10 mouse cellular contexts compared by ENCODE assay signal in the genomic region with DNA sequence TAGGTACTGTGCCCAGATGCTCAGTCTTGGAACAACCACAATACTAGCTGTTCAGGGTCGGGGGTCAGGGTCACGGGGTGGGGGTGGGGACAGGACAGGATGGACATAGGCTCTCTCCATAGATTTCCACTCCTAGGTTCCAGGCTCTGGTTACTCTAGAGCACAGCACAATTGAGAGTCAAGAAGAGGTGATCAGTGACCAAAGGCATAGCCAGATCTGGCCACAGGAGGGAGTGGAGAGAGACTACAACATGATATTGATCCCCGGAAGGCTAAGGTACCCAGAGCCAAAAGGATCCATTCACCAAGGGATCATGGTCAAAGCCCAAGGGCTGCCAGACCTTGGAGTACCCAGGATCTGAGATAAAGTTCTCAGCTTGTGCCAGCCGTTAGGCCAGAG. TPM values are rescaled to one million over a fixed set of nuclear protein-coding genes. Genes with fewer than 3 reads are reported as not detected.
DNase-seq lines count a peak whose midpoint lies in the region; ATAC-seq and TF ChIP-seq lines count a peak whose summit lies in the region.
"Had no signal": no experiment of that assay in that cellular context is flagged by ENCODE, and none has a peak within 500 bp of the region (broad histone marks: within the 10 kb centered on the region; RNA-seq: fewer than 3 reads in every experiment).

No protein-coding gene starts in this region.

- H3K27ac ChIP-seq in hindbrain, embryonic 10.5 days, result no peak overlapping the region
- no peak overlapping the region for H3K27ac ChIP-seq in hindbrain, embryonic 11.5 days (ENCODE audit: low read depth, low read length)
- no peak overlapping the region for H3K27ac ChIP-seq in forebrain, embryonic 16.5 days (ENCODE audit: low read length)
- no peak overlapping the region for H3K27ac ChIP-seq in midbrain, embryonic 13.5 days
- H3K27ac ChIP-seq: stomach, embryonic 15.5 days had no signal

- peak overlapping the region; percentile 64 for H3K4me3 ChIP-seq in hindbrain, embryonic 10.5 days
- no peak overlapping the region for H3K4me3 ChIP-seq in hindbrain, embryonic 11.5 days (ENCODE audit: low read depth, low read length)
- H3K4me3 ChIP-seq in G1E (ENCODE audit: low read depth, low read length), result no peak overlapping the region
- peak overlapping the region; percentile 71 for H3K4me3 ChIP-seq in forebrain, embryonic 16.5 days (replicated peaks; ENCODE audit: low read length)
- H3K4me3 ChIP-seq in midbrain, embryonic 13.5 days (replicated peaks), result peak overlapping the region; percentile 72; the same call in 1 of the 2 replicates
- H3K4me3 ChIP-seq: stomach, embryonic 15.5 days had no signal

- ATAC-seq in hindbrain, embryonic 11.5 days (ENCODE audit: low FRiP score), result no peak
- ATAC-seq in G1E (ENCODE audit: extremely low read depth, insufficient number of reproducible peaks, low FRiP score, poor library complexity, severe bottlenecking), result 0 out of 2 replicates have a peak, but pooled peaks have one; percentile 19
- ATAC-seq in forebrain, embryonic 16.5 days, result no peak
- no peak for ATAC-seq in midbrain, embryonic 13.5 days
- no peak for ATAC-seq in inflammation-experienced regulatory T-cells, adult 6 months

- no peak for DNase-seq in hindbrain, embryonic 10.5 days (ENCODE audit: low spot score)
- no peak for DNase-seq in hindbrain, embryonic 11.5 days (ENCODE audit: low spot score)
- no peak for DNase-seq in G1E (ENCODE audit: low spot score)
- DNase-seq in heart, adult 9 months (ENCODE audit: low spot score in 2 of 2), result no peak
- DNase-seq in urinary bladder, postnatal 14 days (ENCODE audit: low spot score), result no peak
- DNase-seq: right cerebral cortex, postnatal 25 days had no signal

- H3K4me1 ChIP-seq in hindbrain, embryonic 10.5 days (replicated peaks), result peaks cover 67% of the 10 kb centered on the region
- peaks cover 18% of the 10 kb centered on the region for H3K4me1 ChIP-seq in hindbrain, embryonic 11.5 days (replicated peaks; ENCODE audit: control insufficient read depth, insufficient read depth, low read length)
- H3K4me1 ChIP-seq in G1E (ENCODE audit: insufficient read depth, low read depth, low read length), result peaks cover 13% of the 10 kb centered on the region
- peaks cover 42% of the 10 kb centered on the region for H3K4me1 ChIP-seq in forebrain, embryonic 16.5 days (replicated peaks; ENCODE audit: control insufficient read depth, insufficient read depth, low read length)
- H3K4me1 ChIP-seq in midbrain, embryonic 13.5 days (replicated peaks), result peaks cover 59% of the 10 kb centered on the region

- peaks cover 100% of the 10 kb centered on the region for H3K27me3 ChIP-seq in hindbrain, embryonic 10.5 days (ENCODE audit: insufficient read depth, poor library complexity, severe bottlenecking)
- H3K27me3 ChIP-seq in hindbrain, embryonic 11.5 days (ENCODE audit: control insufficient read depth, insufficient read depth, low read length), result peaks cover 80% of the 10 kb centered on the region
- H3K27me3 ChIP-seq in G1E (ENCODE audit: insufficient read depth, low read length), result peaks cover 55% of the 10 kb centered on the region
- H3K27me3 ChIP-seq in forebrain, embryonic 16.5 days (replicated peaks; ENCODE audit: control insufficient read depth, insufficient read depth, low read length), result peaks cover 21% of the 10 kb centered on the region
- peaks cover 96% of the 10 kb centered on the region for H3K27me3 ChIP-seq in midbrain, embryonic 13.5 days

- H3K4me2 ChIP-seq in hindbrain, embryonic 11.5 days (replicated peaks; ENCODE audit: low read depth, low read length), result no peak overlapping the region
- H3K4me2 ChIP-seq in forebrain, embryonic 16.5 days (ENCODE audit: low read length), result peak overlapping the region; percentile 86
- peak overlapping the region; percentile 92 for H3K4me2 ChIP-seq in midbrain, embryonic 13.5 days (replicated peaks)
- H3K4me2 ChIP-seq: stomach, embryonic 15.5 days had no signal

- 39% methylated on average over 4 of the region's 4 CpGs for WGBS in hindbrain, embryonic 10.5 days
- 40% methylated on average over 4 of the region's 4 CpGs for WGBS in hindbrain, embryonic 11.5 days
- WGBS in forebrain, embryonic 16.5 days, result 54% methylated on average over 4 of the region's 4 CpGs
- WGBS in midbrain, embryonic 13.5 days, result 56% methylated on average over 4 of the region's 4 CpGs

- H3K9me3 ChIP-seq in hindbrain, embryonic 10.5 days, result no peaks in the 10 kb centered on the region
- H3K9me3 ChIP-seq in hindbrain, embryonic 11.5 days (ENCODE audit: control insufficient read depth, low read length), result no peaks in the 10 kb centered on the region
- peaks cover 3% of the 10 kb centered on the region; the same call in 1 of the 2 replicates for H3K9me3 ChIP-seq in G1E (replicated peaks)
- H3K9me3 ChIP-seq in forebrain, embryonic 16.5 days (ENCODE audit: control insufficient read depth, low read length), result no peaks in the 10 kb centered on the region
- H3K9me3 ChIP-seq in midbrain, embryonic 13.5 days, result no peaks in the 10 kb centered on the region
- H3K9me3 ChIP-seq: stomach, embryonic 15.5 days had no signal

- no peak overlapping the region for H3K9ac ChIP-seq in hindbrain, embryonic 11.5 days (ENCODE audit: low read depth, low read length)
- H3K9ac ChIP-seq in forebrain, embryonic 16.5 days (replicated peaks; ENCODE audit: low read depth, low read length), result no peak overlapping the region; the same call in 1 of the 2 replicates
- H3K9ac ChIP-seq in midbrain, embryonic 13.5 days (replicated peaks), result no peak overlapping the region
- H3K9ac ChIP-seq: stomach, embryonic 15.5 days had no signal

- H3K36me3 ChIP-seq in hindbrain, embryonic 10.5 days, result no peaks in the 10 kb centered on the region
- no peaks in the 10 kb centered on the region for H3K36me3 ChIP-seq in hindbrain, embryonic 11.5 days (ENCODE audit: control insufficient read depth, insufficient read depth, low read length)
- no peaks in the 10 kb centered on the region for H3K36me3 ChIP-seq in G1E (replicated peaks)
- no peaks in the 10 kb centered on the region for H3K36me3 ChIP-seq in forebrain, embryonic 16.5 days (ENCODE audit: control insufficient read depth, insufficient read depth)
- no peaks in the 10 kb centered on the region for H3K36me3 ChIP-seq in midbrain, embryonic 13.5 days
- H3K36me3 ChIP-seq: stomach, embryonic 15.5 days had no signal

- no peak for TF ChIP-seq CTCF in G1E (IDR thresholded peaks at IDR 0.05; ENCODE audit: low read depth, low read length)

RNA-seq across cellular contexts. Expression of a gene that starts 1.9 kb away (rescaled TPM):
- polyA plus RNA-seq in hindbrain, embryonic 10.5 days (2016; fragmentation: Nextera tagmentation; extraction: Ambion mirVana), result 3.8 and 4.0 TPM in 2 replicates
- 1.9 and 2.8 TPM in 2 replicates for polyA plus RNA-seq in hindbrain, embryonic 11.5 days (2014; fragmentation: Nextera tagmentation; extraction: Ambion mirVana)
- total RNA-seq in G1E (2014; fragmentation: Nextera tagmentation) (not detected in 2 replicates), G1E (2017) (not detected in 2 replicates)
- polyA plus RNA-seq in G1E (2012), result not detected in 2 replicates
- polyA plus RNA-seq in forebrain, embryonic 16.5 days (2015; fragmentation: Nextera tagmentation; extraction: Ambion mirVana), result 9.8 and 11.4 TPM in 2 replicates
- 2.2 and 3.6 TPM in 2 replicates for polyA plus RNA-seq in midbrain, embryonic 13.5 days (2015; fragmentation: Nextera tagmentation; extraction: Ambion mirVana)
- polyA plus RNA-seq in inflammation-experienced regulatory T-cells, adult 6 months (2017; shearing (Covaris generic)), result not detected

RNA-seq across cellular contexts. Expression of a gene that starts 46.0 kb away (rescaled TPM):
- polyA plus RNA-seq in hindbrain, embryonic 10.5 days (2016; fragmentation: Nextera tagmentation; extraction: Ambion mirVana), result 23.1 and 28.6 TPM in 2 replicates
- 14.5 and 19.6 TPM in 2 replicates for polyA plus RNA-seq in hindbrain, embryonic 11.5 days (2014; fragmentation: Nextera tagmentation; extraction: Ambion mirVana)
- 0.29 and 62.5 TPM in 2 replicates for total RNA-seq in G1E (2014; fragmentation: Nextera tagmentation)
- 0.05 and 0.12 TPM in 2 replicates for total RNA-seq in G1E (2017)
- 0.03 TPM in 1 of 2 replicates, not detected in the other for polyA plus RNA-seq in G1E (2012)
- polyA plus RNA-seq in forebrain, embryonic 16.5 days (2015; fragmentation: Nextera tagmentation; extraction: Ambion mirVana), result 2.6 and 3.1 TPM in 2 replicates
- polyA plus RNA-seq in midbrain, embryonic 13.5 days (2015; fragmentation: Nextera tagmentation; extraction: Ambion mirVana), result 2.6 and 3.3 TPM in 2 replicates
- 1 to 10 TPM; 1.9 to 9.1 (median 5.9) TPM for polyA plus RNA-seq in inflammation-experienced regulatory T-cells, adult 6 months (2017; shearing (Covaris generic))

RNA-seq across cellular contexts. Expression of a gene that starts 51.8 kb away (rescaled TPM):
- polyA plus RNA-seq in hindbrain, embryonic 10.5 days (2016; fragmentation: Nextera tagmentation; extraction: Ambion mirVana), result 21.5 and 26.6 TPM in 2 replicates
- 25.5 and 27.0 TPM in 2 replicates for polyA plus RNA-seq in hindbrain, embryonic 11.5 days (2014; fragmentation: Nextera tagmentation; extraction: Ambion mirVana)
- total RNA-seq in G1E (2014; fragmentation: Nextera tagmentation) (116 and 137 TPM in 2 replicates), G1E (2017) (85.2 and 90.3 TPM in 2 replicates)
- polyA plus RNA-seq in G1E (2012), result 13.5 and 15.4 TPM in 2 replicates
- polyA plus RNA-seq in forebrain, embryonic 16.5 days (2015; fragmentation: Nextera tagmentation; extraction: Ambion mirVana), result 6.6 and 7.2 TPM in 2 replicates
- polyA plus RNA-seq in midbrain, embryonic 13.5 days (2015; fragmentation: Nextera tagmentation; extraction: Ambion mirVana), result 4.8 and 5.4 TPM in 2 replicates
- polyA plus RNA-seq in inflammation-experienced regulatory T-cells, adult 6 months (2017; shearing (Covaris generic)), result 10 to 100 TPM in 1 of 3 experiments, 1 to 10 TPM in 2; 8.8 to 23.4 (median 9.2) TPM

RNA-seq across cellular contexts. Expression of a gene that starts 57.8 kb away (rescaled TPM):
- 56.3 and 58.9 TPM in 2 replicates for polyA plus RNA-seq in hindbrain, embryonic 10.5 days (2016; fragmentation: Nextera tagmentation; extraction: Ambion mirVana)
- polyA plus RNA-seq in hindbrain, embryonic 11.5 days (2014; fragmentation: Nextera tagmentation; extraction: Ambion mirVana), result 43.1 and 44.2 TPM in 2 replicates
- 13.5 and 21.0 TPM in 2 replicates for total RNA-seq in G1E (2014; fragmentation: Nextera tagmentation)
- total RNA-seq in G1E (2017), result 51.5 and 54.9 TPM in 2 replicates
- polyA plus RNA-seq in G1E (2012), result 13.3 and 19.5 TPM in 2 replicates
- polyA plus RNA-seq in forebrain, embryonic 16.5 days (2015; fragmentation: Nextera tagmentation; extraction: Ambion mirVana), result 58.0 and 69.5 TPM in 2 replicates
- 53.6 and 54.5 TPM in 2 replicates for polyA plus RNA-seq in midbrain, embryonic 13.5 days (2015; fragmentation: Nextera tagmentation; extraction: Ambion mirVana)
- 10 to 100 TPM; 25.4 to 39.8 (median 38.8) TPM for polyA plus RNA-seq in inflammation-experienced regulatory T-cells, adult 6 months (2017; shearing (Covaris generic))

Comparison
In these comparisons a context has a peak if more than half of its experiments do, and no peak if none do; other contexts are left out.
1. H3K4me3 ChIP-seq: peak in hindbrain, embryonic 10.5 days (single experiment), forebrain, embryonic 16.5 days (single experiment) and midbrain, embryonic 13.5 days (single experiment); none in hindbrain, embryonic 11.5 days (single experiment) and G1E (single experiment).